Mouse (Mus musculus): Measurements from ENCODE around the gene Olfr518. TPM values are rescaled to one million over a fixed set of nuclear protein-coding genes. Genes with fewer than 3 reads are reported as not detected.

Gene Olfr518
- polyA plus RNA-seq, 1 experiment from 2014 or later: not detected

GRCm38 (mm10) chr7:108903969-108904368, 19.2 kb upstream of the Olfr518 start:
- no peaks in the 10 kb centered on the region for H3K4me1 ChIP-seq (replicated peaks; ENCODE audit: control insufficient read depth, insufficient read depth, low read length)
- no peaks in the 10 kb centered on the region for H3K27me3 ChIP-seq (replicated peaks; ENCODE audit: control insufficient read depth, insufficient read depth, low read length)
- no peak overlapping the region for H3K27ac ChIP-seq (ENCODE audit: low read depth, low read length)
- H3K36me3 ChIP-seq (ENCODE audit: control insufficient read depth, insufficient read depth): no peaks in the 10 kb centered on the region
- ATAC-seq: no peak
- no peak overlapping the region for H3K4me3 ChIP-seq (ENCODE audit: low read depth, low read length)
- no peak overlapping the region for H3K9ac ChIP-seq (ENCODE audit: low read depth, low read length)
- no peaks in the 10 kb centered on the region for H3K9me3 ChIP-seq (ENCODE audit: control insufficient read depth)
- no peak for TF ChIP-seq CTCF (IDR thresholded peaks at IDR 0.05; ENCODE audit: low read depth)
- H3K4me2 ChIP-seq (replicated peaks; ENCODE audit: low read depth): no peak overlapping the region
- 70% methylated on average over 2 of the region's 2 CpGs for WGBS

- Histone ChIP-seq H3K36me3 (ENCODE audit: control insufficient read depth, insufficient read depth) (no peaks in the 10 kb centered on the region), H3K4me3 (ENCODE audit: low read depth, low read length) (no peak within 1 kb of the TSS), H3K27me3 (replicated peaks; ENCODE audit: control insufficient read depth, insufficient read depth, low read length) (no peaks in the 10 kb centered on the region), H3K27ac (ENCODE audit: low read depth, low read length) (no peak within 1 kb of the TSS), H3K4me2 (replicated peaks; ENCODE audit: low read depth) (no peak within 1 kb of the TSS), H3K9me3 (ENCODE audit: control insufficient read depth) (no peaks in the 10 kb centered on the region), H3K9ac (ENCODE audit: low read depth, low read length) (no peak within 1 kb of the TSS), H3K4me1 (replicated peaks; ENCODE audit: control insufficient read depth, insufficient read depth, low read length) (no peaks in the 10 kb centered on the region)
- TF ChIP-seq CTCF (IDR thresholded peaks at IDR 0.05; ENCODE audit: low read depth): no peak
- 87% methylated on average over 5 of the region's 5 CpGs for WGBS
- ATAC-seq: no peak
These were observed 9.5 kb upstream of the Olfr518 start, which contains the start of gene Olfr519 for GRCm38 (mm10) chr7:108894320-108894719. TSS of gene Olfr519 (minus strand) at chr7:108894420.

- Histone ChIP-seq H3K27ac (ENCODE audit: low read depth, low read length) (no peak within 1 kb of the TSS), H3K27me3 (replicated peaks; ENCODE audit: control insufficient read depth, insufficient read depth, low read length) (no peaks in the 10 kb centered on the region), H3K4me2 (replicated peaks; ENCODE audit: low read depth) (no peak within 1 kb of the TSS), H3K36me3 (ENCODE audit: control insufficient read depth, insufficient read depth) (no peaks in the 10 kb centered on the region), H3K4me1 (replicated peaks; ENCODE audit: control insufficient read depth, insufficient read depth, low read length) (no peaks in the 10 kb centered on the region), H3K4me3 (ENCODE audit: low read depth, low read length) (no peak within 1 kb of the TSS), H3K9me3 (ENCODE audit: control insufficient read depth) (no peaks in the 10 kb centered on the region), H3K9ac (ENCODE audit: low read depth, low read length) (no peak within 1 kb of the TSS)
- ATAC-seq: no peak
- 64% methylated on average over 2 of the region's 2 CpGs for WGBS
- TF ChIP-seq CTCF (IDR thresholded peaks at IDR 0.05; ENCODE audit: low read depth): no peak
These were observed 12.5 kb downstream of the Olfr518 start, which contains the start of gene Olfr517 for GRCm38 (mm10) chr7:108872279-108872678. TSS of gene Olfr517 (minus strand) at chr7:108872379.

- H3K9me3 ChIP-seq (ENCODE audit: control insufficient read depth): no peaks in the 10 kb centered on the region
- no peaks in the 10 kb centered on the region for H3K27me3 ChIP-seq (replicated peaks; ENCODE audit: control insufficient read depth, insufficient read depth, low read length)
- H3K27ac ChIP-seq (ENCODE audit: low read depth, low read length): no peak within 1 kb of the TSS
- no peaks in the 10 kb centered on the region for H3K36me3 ChIP-seq (ENCODE audit: control insufficient read depth, insufficient read depth)
- WGBS: 87% methylated on average over 2 of the region's 2 CpGs
- H3K4me3 ChIP-seq (ENCODE audit: low read depth, low read length): no peak within 1 kb of the TSS
- no peak for ATAC-seq
- H3K9ac ChIP-seq (ENCODE audit: low read depth, low read length): no peak within 1 kb of the TSS
- H3K4me1 ChIP-seq (replicated peaks; ENCODE audit: control insufficient read depth, insufficient read depth, low read length): no peaks in the 10 kb centered on the region
- no peak within 1 kb of the TSS for H3K4me2 ChIP-seq (replicated peaks; ENCODE audit: low read depth)
- TF ChIP-seq CTCF (IDR thresholded peaks at IDR 0.05; ENCODE audit: low read depth): no peak
These were observed 34.4 kb downstream of the Olfr518 start, which contains the start of gene Olfr516 for GRCm38 (mm10) chr7:108850429-108850828. TSS of gene Olfr516 (minus strand) at chr7:108850529.

Other genes starting within 250 kb of the Olfr518 start
- not detected in 2 replicates for gene Olfr509, start 233.1 kb downstream of the Olfr518 start, polyA plus RNA-seq (2015; fragmentation: Nextera tagmentation; extraction: Ambion mirVana)
- not detected in 2 replicates for gene Olfr510, start 218.6 kb downstream of the Olfr518 start, polyA plus RNA-seq (2015; fragmentation: Nextera tagmentation; extraction: Ambion mirVana)
- not detected in 2 replicates for gene Olfr512, start 171.7 kb downstream of the Olfr518 start, polyA plus RNA-seq (2015; fragmentation: Nextera tagmentation; extraction: Ambion mirVana)
- gene Olfr513, start 134.0 kb downstream of the Olfr518 start, polyA plus RNA-seq (2015; fragmentation: Nextera tagmentation; extraction: Ambion mirVana): not detected in 2 replicates
- not detected in 2 replicates for gene Olfr514, start 59.0 kb downstream of the Olfr518 start, polyA plus RNA-seq (2015; fragmentation: Nextera tagmentation; extraction: Ambion mirVana)
- gene Olfr516, start 34.5 kb downstream of the Olfr518 start, polyA plus RNA-seq (2015; fragmentation: Nextera tagmentation; extraction: Ambion mirVana): not detected in 2 replicates
- not detected in 2 replicates for gene Olfr517, start 12.6 kb downstream of the Olfr518 start, polyA plus RNA-seq (2015; fragmentation: Nextera tagmentation; extraction: Ambion mirVana)
- not detected in 2 replicates for gene Olfr519, start 9.4 kb upstream of the Olfr518 start, polyA plus RNA-seq (2015; fragmentation: Nextera tagmentation; extraction: Ambion mirVana)
- gene Nlrp10, start 45.2 kb upstream of the Olfr518 start, polyA plus RNA-seq (2015; fragmentation: Nextera tagmentation; extraction: Ambion mirVana): 0.04 and 0.07 TPM in 2 replicates
- 57.5 and 64.5 TPM in 2 replicates for gene Eif3f, start 49.4 kb upstream of the Olfr518 start, polyA plus RNA-seq (2015; fragmentation: Nextera tagmentation; extraction: Ambion mirVana)
- gene Tub, start 65.3 kb upstream of the Olfr518 start, polyA plus RNA-seq (2015; fragmentation: Nextera tagmentation; extraction: Ambion mirVana): 1.1 and 1.4 TPM in 2 replicates
- 1.0 and 1.2 TPM in 2 replicates for gene Ric3, start 198.3 kb upstream of the Olfr518 start, polyA plus RNA-seq (2015; fragmentation: Nextera tagmentation; extraction: Ambion mirVana)

Data from intestine, postnatal 0 days (tissue).